Mouse (Mus musculus): ENCODE data around the gene Tmem37. TPM values are rescaled to one million over a fixed set of nuclear protein-coding genes. Genes with fewer than 3 reads are reported as not detected.

Gene Tmem37
- polyA plus RNA-seq, 1 experiment = 38.4 TPM

DNA sequence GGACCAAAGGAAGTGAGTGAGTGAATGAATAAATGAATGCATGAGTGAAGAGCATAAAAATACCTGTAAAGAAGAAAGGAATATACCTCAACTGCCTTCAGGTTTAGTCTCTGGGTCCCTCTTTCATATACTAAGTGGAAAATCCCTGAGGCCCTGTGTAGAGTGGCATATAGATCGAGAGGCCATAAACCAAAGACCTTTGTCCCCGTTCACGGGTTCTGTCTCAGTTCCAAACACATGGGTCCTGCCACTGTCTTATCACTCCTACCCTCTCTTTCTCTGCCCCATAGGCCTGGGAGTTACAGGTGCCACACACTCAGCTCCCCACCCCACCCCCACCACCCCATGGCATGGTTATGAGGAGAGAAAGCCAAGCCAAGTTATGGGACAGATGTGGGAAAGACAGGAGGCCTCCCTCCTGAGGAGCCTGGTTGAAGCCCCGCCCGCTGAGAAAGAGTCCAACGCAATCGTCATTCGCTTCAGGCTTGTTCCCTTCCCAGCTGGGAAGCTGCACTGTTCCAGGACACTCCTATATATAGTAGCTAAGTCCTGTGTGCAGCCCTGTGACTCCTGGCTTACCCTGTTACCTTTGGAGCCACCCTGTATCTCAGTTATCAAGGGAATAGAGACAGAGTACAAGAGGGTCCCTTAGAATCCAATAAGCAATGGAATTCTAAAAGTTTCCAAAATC, 17.2 kb upstream of the Tmem37 start:
- H3K79me2 ChIP-seq (ENCODE audit: control insufficient read depth, insufficient read depth) = no peaks in the 10 kb centered on the region
- TF ChIP-seq MAX (IDR thresholded peaks at IDR 0.05) (no peak), USF1 (IDR thresholded peaks at IDR 0.05; ENCODE audit: low read depth) (no peak), FOSL1 (IDR thresholded peaks at IDR 0.05; ENCODE audit: insufficient read depth, low read length, poor library complexity, severe bottlenecking) (no peak), MYOG (IDR thresholded peaks at IDR 0.05; ENCODE audit: control insufficient read depth, extremely low read depth, insufficient read length) (no peak), CEBPB (IDR thresholded peaks at IDR 0.05; ENCODE audit: low read depth) (no peak), CTCF (IDR thresholded peaks at IDR 0.05; ENCODE audit: control insufficient read depth, insufficient read depth, insufficient read length) (no peak), MYOD1 (IDR thresholded peaks at IDR 0.05; ENCODE audit: control insufficient read depth, insufficient read length, low read depth) (no peak)
- H3K79me3 ChIP-seq (ENCODE audit: low read depth) = no peaks in the 10 kb centered on the region
- no peaks in the 10 kb centered on the region for H3K27me3 ChIP-seq (ENCODE audit: control insufficient read depth, insufficient read depth, insufficient read length)
- H3K36me3 ChIP-seq (ENCODE audit: control insufficient read depth, insufficient read depth) = no peaks in the 10 kb centered on the region
- H3ac ChIP-seq (ENCODE audit: control insufficient read depth, insufficient read length, low read depth) = no peak overlapping the region
- no peak overlapping the region for H3K4me3 ChIP-seq (ENCODE audit: insufficient read depth, poor library complexity, severe bottlenecking)

DNA sequence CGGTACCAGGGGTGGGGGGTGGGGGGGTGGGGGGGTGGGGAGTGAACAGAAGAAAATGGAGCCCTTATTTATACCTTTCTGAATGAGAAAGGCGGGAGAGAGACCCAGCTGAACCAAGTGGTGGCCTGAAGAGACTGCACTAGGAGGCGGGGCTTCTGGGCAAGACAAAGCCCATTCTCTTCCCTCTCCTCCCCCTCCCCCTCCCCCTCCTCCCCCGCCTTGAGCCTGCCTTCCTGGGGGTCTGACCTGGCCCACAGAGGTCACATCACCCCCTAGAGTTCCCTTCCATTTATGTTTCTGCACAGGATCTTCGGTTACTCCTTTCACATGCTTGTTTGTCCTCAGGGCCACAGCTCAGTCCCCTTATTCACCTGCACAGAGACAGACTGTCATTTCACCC, 15.3 kb upstream of the Tmem37 start:
- no peak for TF ChIP-seq MYOD1 (IDR thresholded peaks at IDR 0.05; ENCODE audit: control insufficient read depth, insufficient read length, low read depth)
- TF ChIP-seq MYOG (IDR thresholded peaks at IDR 0.05; ENCODE audit: control insufficient read depth, extremely low read depth, insufficient read length) = no peak
- no peak for TF ChIP-seq CEBPB (IDR thresholded peaks at IDR 0.05; ENCODE audit: low read depth)
- TF ChIP-seq USF1 (IDR thresholded peaks at IDR 0.05; ENCODE audit: low read depth) = no peak
- TF ChIP-seq FOSL1 (IDR thresholded peaks at IDR 0.05; ENCODE audit: insufficient read depth, low read length, poor library complexity, severe bottlenecking) = no peak
- TF ChIP-seq MAX (IDR thresholded peaks at IDR 0.05) = no peak
- TF ChIP-seq CTCF (IDR thresholded peaks at IDR 0.05; ENCODE audit: control insufficient read depth, insufficient read depth, insufficient read length) = no peak
- H3K79me2 ChIP-seq (ENCODE audit: control insufficient read depth, insufficient read depth) = no peaks in the 10 kb centered on the region
- H3ac ChIP-seq (ENCODE audit: control insufficient read depth, insufficient read length, low read depth) = no peak overlapping the region
- no peaks in the 10 kb centered on the region for H3K36me3 ChIP-seq (ENCODE audit: control insufficient read depth, insufficient read depth)
- no peak overlapping the region for H3K4me3 ChIP-seq (ENCODE audit: insufficient read depth, poor library complexity, severe bottlenecking)
- H3K27me3 ChIP-seq (ENCODE audit: control insufficient read depth, insufficient read depth, insufficient read length) = no peaks in the 10 kb centered on the region
- H3K79me3 ChIP-seq (ENCODE audit: low read depth) = no peaks in the 10 kb centered on the region

DNA sequence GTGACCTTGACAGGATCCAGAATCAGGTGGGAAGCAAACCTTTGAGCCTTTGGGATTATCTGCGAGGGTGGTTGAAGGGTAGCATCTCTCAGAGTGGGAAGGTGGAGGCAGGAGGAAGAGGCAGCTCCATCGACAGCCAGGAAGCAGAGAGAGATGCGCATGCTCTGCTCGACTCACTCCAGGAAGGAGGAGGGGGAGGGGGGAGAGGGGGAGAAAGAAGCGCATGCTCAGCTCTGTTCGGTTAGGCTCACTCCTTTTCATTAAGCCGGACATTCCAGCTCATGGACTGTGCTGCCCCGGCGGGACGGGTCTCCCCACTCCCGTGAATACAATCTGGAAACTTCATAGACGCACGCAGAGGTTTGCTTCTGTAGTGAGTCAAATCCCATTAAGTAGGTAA, 12.8 kb upstream of the Tmem37 start:
- Histone ChIP-seq H3ac (ENCODE audit: control insufficient read depth, insufficient read length, low read depth) (no peak overlapping the region), H3K4me3 (ENCODE audit: insufficient read depth, poor library complexity, severe bottlenecking) (no peak overlapping the region), H3K27me3 (ENCODE audit: control insufficient read depth, insufficient read depth, insufficient read length) (no peaks in the 10 kb centered on the region), H3K36me3 (ENCODE audit: control insufficient read depth, insufficient read depth) (no peaks in the 10 kb centered on the region), H3K79me3 (ENCODE audit: low read depth) (no peaks in the 10 kb centered on the region), H3K79me2 (ENCODE audit: control insufficient read depth, insufficient read depth) (no peaks in the 10 kb centered on the region)
- TF ChIP-seq FOSL1 (IDR thresholded peaks at IDR 0.05; ENCODE audit: insufficient read depth, low read length, poor library complexity, severe bottlenecking) (no peak), USF1 (IDR thresholded peaks at IDR 0.05; ENCODE audit: low read depth) (no peak), MYOG (IDR thresholded peaks at IDR 0.05; ENCODE audit: control insufficient read depth, extremely low read depth, insufficient read length) (no peak), MYOD1 (IDR thresholded peaks at IDR 0.05; ENCODE audit: control insufficient read depth, insufficient read length, low read depth) (no peak), CEBPB (IDR thresholded peaks at IDR 0.05; ENCODE audit: low read depth) (no peak), MAX (IDR thresholded peaks at IDR 0.05) (no peak), CTCF (IDR thresholded peaks at IDR 0.05; ENCODE audit: control insufficient read depth, insufficient read depth, insufficient read length) (no peak)

DNA sequence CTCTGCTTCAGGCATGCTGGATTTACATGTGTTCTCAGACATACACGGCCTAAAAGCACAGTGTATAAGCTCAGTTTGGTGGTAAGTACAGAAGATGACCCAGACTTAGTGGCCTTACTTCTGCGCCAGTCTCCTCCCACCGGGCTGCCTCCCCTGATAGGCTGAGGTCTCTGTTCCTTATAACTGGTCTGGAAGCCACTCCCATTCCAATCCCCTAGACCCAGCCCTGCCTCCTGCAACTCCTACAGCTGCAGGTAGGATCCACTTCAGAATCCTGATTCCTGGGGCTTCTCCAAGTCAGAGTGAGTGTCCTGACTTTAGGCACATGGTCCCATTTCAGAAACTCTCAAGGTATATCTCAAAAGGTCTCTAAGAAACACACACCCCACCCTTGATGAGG, 11.8 kb upstream of the Tmem37 start:
- TF ChIP-seq FOSL1 (IDR thresholded peaks at IDR 0.05; ENCODE audit: insufficient read depth, low read length, poor library complexity, severe bottlenecking) = no peak
- TF ChIP-seq MAX (IDR thresholded peaks at IDR 0.05) = no peak
- TF ChIP-seq CTCF (IDR thresholded peaks at IDR 0.05; ENCODE audit: control insufficient read depth, insufficient read depth, insufficient read length) = no peak
- no peak for TF ChIP-seq MYOD1 (IDR thresholded peaks at IDR 0.05; ENCODE audit: control insufficient read depth, insufficient read length, low read depth)
- no peak for TF ChIP-seq MYOG (IDR thresholded peaks at IDR 0.05; ENCODE audit: control insufficient read depth, extremely low read depth, insufficient read length)
- TF ChIP-seq CEBPB (IDR thresholded peaks at IDR 0.05; ENCODE audit: low read depth) = no peak
- TF ChIP-seq USF1 (IDR thresholded peaks at IDR 0.05; ENCODE audit: low read depth) = no peak
- H3K27me3 ChIP-seq (ENCODE audit: control insufficient read depth, insufficient read depth, insufficient read length) = no peaks in the 10 kb centered on the region
- H3K4me3 ChIP-seq (ENCODE audit: insufficient read depth, poor library complexity, severe bottlenecking) = no peak overlapping the region
- no peaks in the 10 kb centered on the region for H3K79me3 ChIP-seq (ENCODE audit: low read depth)
- no peaks in the 10 kb centered on the region for H3K79me2 ChIP-seq (ENCODE audit: control insufficient read depth, insufficient read depth)
- H3ac ChIP-seq (ENCODE audit: control insufficient read depth, insufficient read length, low read depth) = no peak overlapping the region
- H3K36me3 ChIP-seq (ENCODE audit: control insufficient read depth, insufficient read depth) = no peaks in the 10 kb centered on the region

DNA sequence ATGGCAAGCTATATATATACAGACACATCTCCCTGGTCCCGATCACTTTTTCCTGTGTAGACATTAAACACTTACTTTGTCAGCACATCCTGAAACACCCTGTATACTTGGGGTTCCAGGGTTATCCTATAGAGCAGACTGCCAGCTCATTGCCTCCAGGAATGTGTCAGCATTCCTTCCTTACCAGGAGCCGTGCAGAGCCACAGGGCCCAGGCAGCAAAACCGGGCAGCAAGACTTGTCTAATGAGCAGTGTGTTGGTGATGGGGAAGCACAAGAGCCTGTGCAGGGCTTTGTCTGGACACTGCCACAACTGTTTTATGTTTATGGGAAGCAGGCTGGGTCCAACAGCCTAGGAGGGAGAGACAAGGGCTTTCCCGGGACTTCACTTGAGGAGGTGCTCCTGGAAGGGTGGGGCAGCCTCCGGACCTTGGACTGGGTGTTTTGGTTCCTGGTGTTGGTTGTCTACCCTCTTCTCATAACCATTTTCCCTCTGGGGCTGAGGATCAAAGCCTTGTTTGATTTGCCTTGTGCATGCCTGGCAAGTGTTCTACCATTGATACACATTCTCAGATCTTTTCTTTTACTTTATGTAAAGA, 10.1 kb upstream of the Tmem37 start:
- H3K79me2 ChIP-seq (ENCODE audit: control insufficient read depth, insufficient read depth) = no peaks in the 10 kb centered on the region
- H3K27me3 ChIP-seq (ENCODE audit: control insufficient read depth, insufficient read depth, insufficient read length) = no peaks in the 10 kb centered on the region
- H3K79me3 ChIP-seq (ENCODE audit: low read depth) = no peaks in the 10 kb centered on the region
- TF ChIP-seq MAX (IDR thresholded peaks at IDR 0.05) = no peak
- TF ChIP-seq MYOD1 (IDR thresholded peaks at IDR 0.05; ENCODE audit: control insufficient read depth, insufficient read length, low read depth) = no peak
- TF ChIP-seq MYOG (IDR thresholded peaks at IDR 0.05; ENCODE audit: control insufficient read depth, extremely low read depth, insufficient read length) = no peak
- TF ChIP-seq FOSL1 (IDR thresholded peaks at IDR 0.05; ENCODE audit: insufficient read depth, low read length, poor library complexity, severe bottlenecking) = no peak
- TF ChIP-seq CEBPB (IDR thresholded peaks at IDR 0.05; ENCODE audit: low read depth) = no peak
- TF ChIP-seq USF1 (IDR thresholded peaks at IDR 0.05; ENCODE audit: low read depth) = no peak
- TF ChIP-seq CTCF (IDR thresholded peaks at IDR 0.05; ENCODE audit: control insufficient read depth, insufficient read depth, insufficient read length) = no peak
- H3K36me3 ChIP-seq (ENCODE audit: control insufficient read depth, insufficient read depth) = no peaks in the 10 kb centered on the region
- no peak overlapping the region for H3K4me3 ChIP-seq (ENCODE audit: insufficient read depth, poor library complexity, severe bottlenecking)
- no peak overlapping the region for H3ac ChIP-seq (ENCODE audit: control insufficient read depth, insufficient read length, low read depth)

Measured in C2C12 (cell line).